Mouse (Mus musculus): ENCODE measurements around the gene Zfp106. TPM values are rescaled to one million over a fixed set of nuclear protein-coding genes. Genes with fewer than 3 reads are reported as not detected.

Gene Zfp106
- polyA plus RNA-seq, 1 experiment: 66.0 TPM

DNA sequence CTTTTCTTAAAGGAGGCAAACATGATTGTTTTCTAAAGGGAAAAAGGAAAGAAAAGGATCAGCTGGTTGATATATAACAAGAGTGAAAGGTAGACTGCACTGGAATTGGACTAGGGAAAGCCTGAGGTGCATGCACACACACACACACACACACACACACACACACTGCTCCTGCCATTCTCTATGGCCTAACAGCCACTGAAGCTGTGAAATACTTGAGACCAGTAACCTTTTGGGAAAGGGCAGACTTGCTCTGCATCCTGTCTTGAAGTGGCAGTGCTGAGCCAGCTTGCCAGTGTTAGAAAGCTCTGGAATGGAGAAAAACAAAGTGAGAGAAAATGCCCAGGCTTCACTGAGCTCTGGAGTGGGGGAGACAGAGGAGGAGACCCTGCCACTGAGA, 95.6 kb downstream of the Zfp106 start:
- Histone ChIP-seq H3K4me3 (replicated peaks; ENCODE audit: insufficient read depth, low read depth, low read length) (no peak overlapping the region), H3K4me1 (ENCODE audit: control insufficient read depth, insufficient read depth, low read length) (peaks cover 5% of the 10 kb centered on the region; the same call in 1 of the 2 replicates), H3K27ac (ENCODE audit: insufficient read depth, low read length) (no peak overlapping the region), H3K27me3 (ENCODE audit: control insufficient read depth, insufficient read depth, low read length) (no peaks in the 10 kb centered on the region)
- no peak for DNase-seq
- no peak for TF ChIP-seq POLR2A (IDR thresholded peaks at IDR 0.05; ENCODE audit: borderline replicate concordance, insufficient read depth, low read length)
- no peak for TF ChIP-seq CTCF (IDR thresholded peaks at IDR 0.05; ENCODE audit: borderline replicate concordance, insufficient read depth, low read depth, low read length)

DNA sequence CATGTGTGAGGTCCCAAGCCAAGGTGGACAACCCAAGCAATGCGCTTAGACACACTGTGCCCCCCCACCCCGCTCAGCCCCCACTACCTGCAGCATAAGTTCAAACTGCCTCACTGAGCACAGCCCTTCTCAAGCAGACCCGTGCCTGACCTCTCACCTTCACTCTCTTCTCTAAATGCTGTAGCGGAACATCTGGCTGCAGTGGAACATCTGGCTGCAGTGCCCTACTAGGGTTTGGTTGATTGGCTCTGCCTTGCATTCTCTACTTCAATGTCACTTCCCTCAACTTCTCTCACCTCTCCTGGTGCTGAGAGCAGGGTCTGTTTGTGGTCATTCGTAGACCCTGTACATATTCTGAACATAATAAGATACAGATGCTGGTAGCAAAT, 98.3 kb downstream of the Zfp106 start:
- DNase-seq: no peak
- TF ChIP-seq POLR2A (IDR thresholded peaks at IDR 0.05; ENCODE audit: borderline replicate concordance, insufficient read depth, low read length) (no peak), CTCF (IDR thresholded peaks at IDR 0.05; ENCODE audit: borderline replicate concordance, insufficient read depth, low read depth, low read length) (no peak)
- Histone ChIP-seq H3K4me1 (ENCODE audit: control insufficient read depth, insufficient read depth, low read length) (no peaks in the 10 kb centered on the region), H3K27ac (ENCODE audit: insufficient read depth, low read length) (no peak overlapping the region), H3K4me3 (replicated peaks; ENCODE audit: insufficient read depth, low read depth, low read length) (no peak overlapping the region), H3K27me3 (ENCODE audit: control insufficient read depth, insufficient read depth, low read length) (no peaks in the 10 kb centered on the region)
- WGBS: 89% methylated on average over 5 of the region's 5 CpGs

DNA sequence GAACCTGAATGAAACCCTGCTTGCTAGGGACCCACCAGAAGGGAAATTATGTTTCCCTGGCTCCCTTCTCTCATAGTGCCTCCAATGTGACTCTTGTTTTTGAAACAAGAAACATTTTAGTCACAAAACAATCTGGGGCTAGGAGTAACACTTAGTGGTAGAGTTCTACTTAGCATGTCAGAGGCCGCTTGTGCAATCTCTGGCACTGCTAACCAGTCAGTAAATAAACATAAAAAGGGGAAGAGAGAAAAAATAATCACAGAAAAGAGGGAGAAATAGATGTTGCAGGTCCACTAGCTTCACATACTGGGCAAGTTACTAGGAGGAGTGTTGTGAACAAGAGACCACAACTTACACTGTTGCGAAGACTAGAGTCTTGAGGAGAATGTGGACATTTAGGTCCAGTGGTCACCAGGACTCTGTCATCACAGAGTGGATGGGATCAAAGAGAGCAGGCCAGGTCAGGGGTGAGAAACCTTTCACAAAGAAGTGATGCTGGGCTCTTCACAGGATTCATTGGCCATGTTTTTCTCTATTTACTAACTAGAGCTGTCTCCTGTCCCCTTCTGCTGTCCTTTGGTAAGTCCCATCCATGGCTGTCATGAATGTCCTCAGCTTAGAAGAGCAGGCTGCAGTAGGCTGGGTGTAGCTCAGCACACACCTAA, 98.8 kb downstream of the Zfp106 start:
- DNase-seq: no peak
- TF ChIP-seq POLR2A (IDR thresholded peaks at IDR 0.05; ENCODE audit: borderline replicate concordance, insufficient read depth, low read length) (no peak), CTCF (IDR thresholded peaks at IDR 0.05; ENCODE audit: borderline replicate concordance, insufficient read depth, low read depth, low read length) (no peak)
- 96% methylated on average over 2 of the region's 2 CpGs for WGBS
- Histone ChIP-seq H3K27me3 (ENCODE audit: control insufficient read depth, insufficient read depth, low read length) (no peaks in the 10 kb centered on the region), H3K4me3 (replicated peaks; ENCODE audit: insufficient read depth, low read depth, low read length) (no peak overlapping the region), H3K27ac (ENCODE audit: insufficient read depth, low read length) (no peak overlapping the region), H3K4me1 (ENCODE audit: control insufficient read depth, insufficient read depth, low read length) (no peaks in the 10 kb centered on the region)

DNA sequence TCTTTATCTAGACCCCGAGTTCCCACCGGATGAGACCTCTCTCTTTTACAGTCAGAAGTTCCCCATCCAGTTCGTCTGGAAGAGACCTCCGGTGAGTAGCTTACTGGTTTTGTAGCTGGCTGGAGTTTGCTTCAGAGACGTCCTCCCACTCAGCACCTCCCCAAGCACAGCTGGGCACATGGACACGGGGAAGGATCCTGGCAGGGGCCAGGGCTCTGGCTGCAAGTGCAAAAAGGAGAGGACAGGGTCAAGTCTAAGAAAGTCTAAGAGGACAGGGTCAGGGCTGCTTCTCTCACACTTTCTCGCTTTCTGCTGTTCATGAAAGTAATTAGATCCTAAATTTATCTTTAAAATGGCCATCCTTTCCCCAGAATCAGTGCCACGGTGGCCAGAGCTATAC, 99.6 kb downstream of the Zfp106 start:
- Histone ChIP-seq H3K4me3 (replicated peaks; ENCODE audit: insufficient read depth, low read depth, low read length) (no peak overlapping the region), H3K27ac (ENCODE audit: insufficient read depth, low read length) (no peak overlapping the region), H3K4me1 (ENCODE audit: control insufficient read depth, insufficient read depth, low read length) (no peaks in the 10 kb centered on the region), H3K27me3 (ENCODE audit: control insufficient read depth, insufficient read depth, low read length) (no peaks in the 10 kb centered on the region)
- TF ChIP-seq POLR2A (IDR thresholded peaks at IDR 0.05; ENCODE audit: borderline replicate concordance, insufficient read depth, low read length): no peak
- TF ChIP-seq CTCF (IDR thresholded peaks at IDR 0.05; ENCODE audit: borderline replicate concordance, insufficient read depth, low read depth, low read length): no peak
- no peak for DNase-seq
- 57% methylated on average over 8 of the region's 8 CpGs for WGBS

DNA sequence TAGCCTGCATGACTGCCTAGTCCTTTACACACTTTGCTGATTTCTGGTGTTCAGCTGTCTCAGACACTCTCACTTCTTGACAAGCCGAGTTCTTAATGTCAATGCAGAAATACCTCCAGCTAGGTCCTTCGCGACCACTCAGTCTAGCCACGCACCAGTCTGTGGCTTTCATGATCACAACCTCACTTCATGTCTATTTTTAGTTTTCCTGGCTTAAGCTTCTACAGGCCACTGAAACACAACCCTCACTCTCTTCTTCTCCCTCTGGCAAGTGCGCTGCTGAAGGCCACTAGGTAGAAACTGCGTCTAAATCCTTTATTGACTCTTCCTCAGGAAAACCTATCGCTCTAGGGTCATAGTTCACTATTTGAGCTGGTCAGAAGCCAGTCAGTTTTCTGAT, 100.3 kb downstream of the Zfp106 start:
- TF ChIP-seq POLR2A (IDR thresholded peaks at IDR 0.05; ENCODE audit: borderline replicate concordance, insufficient read depth, low read length) (no peak), CTCF (IDR thresholded peaks at IDR 0.05; ENCODE audit: borderline replicate concordance, insufficient read depth, low read depth, low read length) (no peak)
- 88% methylated on average over 7 of the region's 7 CpGs for WGBS
- DNase-seq: no peak

DNA sequence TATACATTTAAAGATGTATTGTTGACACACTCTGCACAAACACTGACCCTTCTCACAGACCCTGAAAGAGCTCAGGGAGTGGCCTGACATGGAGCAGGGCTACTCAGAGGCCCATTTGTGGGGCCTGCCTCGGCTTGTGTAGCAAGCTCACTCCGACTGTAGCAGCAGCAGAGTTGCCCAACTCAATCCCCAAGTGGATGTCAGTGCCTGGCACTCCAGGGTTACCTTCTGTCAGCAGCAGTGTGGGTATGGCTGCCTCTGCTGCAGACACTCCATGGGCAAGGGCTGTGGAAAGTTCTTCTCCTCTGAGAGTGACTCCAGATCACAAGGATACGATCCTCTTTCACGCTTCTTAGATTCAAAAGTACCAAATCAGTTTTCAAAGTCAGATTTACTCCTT, 103.4 kb downstream of the Zfp106 start:
- Histone ChIP-seq H3K27ac (ENCODE audit: insufficient read depth, low read length) (no peak overlapping the region), H3K4me1 (ENCODE audit: control insufficient read depth, insufficient read depth, low read length) (no peaks in the 10 kb centered on the region), H3K4me3 (replicated peaks; ENCODE audit: insufficient read depth, low read depth, low read length) (no peak overlapping the region), H3K27me3 (ENCODE audit: control insufficient read depth, insufficient read depth, low read length) (no peaks in the 10 kb centered on the region)
- 79% methylated on average over 4 of the region's 4 CpGs for WGBS
- DNase-seq: no peak
- no peak for TF ChIP-seq CTCF (IDR thresholded peaks at IDR 0.05; ENCODE audit: borderline replicate concordance, insufficient read depth, low read depth, low read length)
- no peak for TF ChIP-seq POLR2A (IDR thresholded peaks at IDR 0.05; ENCODE audit: borderline replicate concordance, insufficient read depth, low read length)

More for the DNA sequence above, 100.3 kb downstream of the Zfp106 start:
- Histone ChIP-seq H3K4me1 (ENCODE audit: control insufficient read depth, insufficient read depth, low read length) (no peaks in the 10 kb centered on the region), H3K27me3 (ENCODE audit: control insufficient read depth, insufficient read depth, low read length) (no peaks in the 10 kb centered on the region), H3K27ac (ENCODE audit: insufficient read depth, low read length) (no peak overlapping the region), H3K4me3 (replicated peaks; ENCODE audit: insufficient read depth, low read depth, low read length) (no peak overlapping the region)

Other genes starting within 250 kb of the Zfp106 start
- 0.05 and 0.07 TPM in 2 replicates for gene Pla2g4f, start 249.7 kb downstream of the Zfp106 start, polyA plus RNA-seq (2012; rRNA removed)
- 66.1 and 66.6 TPM in 2 replicates for gene Vps39, start 210.7 kb downstream of the Zfp106 start, polyA plus RNA-seq (2012; rRNA removed)
- gene Ganc, start 159.9 kb downstream of the Zfp106 start, polyA plus RNA-seq (2012; rRNA removed): 12.8 and 13.6 TPM in 2 replicates
- 22.7 and 24.4 TPM in 2 replicates for gene Tmem87a, start 159.7 kb downstream of the Zfp106 start, polyA plus RNA-seq (2012; rRNA removed)
- 1.4 and 1.7 TPM in 2 replicates for gene Capn3, start 107.8 kb downstream of the Zfp106 start, polyA plus RNA-seq (2012; rRNA removed)
- gene Snap23, start 3.8 kb upstream of the Zfp106 start, polyA plus RNA-seq (2012; rRNA removed): 16.9 and 17.8 TPM in 2 replicates
- 14.0 and 15.9 TPM in 2 replicates for gene Haus2, start 45.5 kb upstream of the Zfp106 start, polyA plus RNA-seq (2012; rRNA removed)
- gene Lrrc57, start 45.7 kb upstream of the Zfp106 start, polyA plus RNA-seq (2012; rRNA removed): 27.3 and 27.9 TPM in 2 replicates
- 15.8 and 17.9 TPM in 2 replicates for gene Stard9, start 65.3 kb upstream of the Zfp106 start, polyA plus RNA-seq (2012; rRNA removed)